Mouse (Mus musculus): ENCODE measurements around the gene Exog.

Exog gene

GRCm38 (mm10) chr9:119460410-119460809 is 15.7 kb downstream of the Exog start:
- DNase-seq = peak; percentile 29 to 45

DNA sequence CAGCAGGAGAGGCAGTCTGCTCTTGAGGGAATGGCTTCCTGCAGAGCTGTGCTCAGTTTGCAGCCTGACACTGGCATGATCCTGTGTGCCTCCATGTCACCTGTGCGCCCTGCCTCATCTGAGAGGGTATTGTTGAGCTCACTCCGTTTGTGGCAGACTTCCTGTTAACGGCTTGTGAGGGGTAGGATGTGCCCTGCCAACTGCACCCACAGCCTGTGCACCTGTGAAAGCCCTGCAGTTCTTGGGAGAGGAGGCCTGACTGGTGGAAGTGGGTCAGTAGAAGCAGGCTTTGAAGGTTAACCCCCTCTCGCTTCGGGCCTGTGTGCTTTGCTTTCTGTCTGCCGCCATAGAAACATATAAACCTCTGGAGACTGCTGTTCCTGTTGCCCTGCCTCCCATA is 20.3 kb downstream of the Exog start:
- DNase-seq = no peak

DNA sequence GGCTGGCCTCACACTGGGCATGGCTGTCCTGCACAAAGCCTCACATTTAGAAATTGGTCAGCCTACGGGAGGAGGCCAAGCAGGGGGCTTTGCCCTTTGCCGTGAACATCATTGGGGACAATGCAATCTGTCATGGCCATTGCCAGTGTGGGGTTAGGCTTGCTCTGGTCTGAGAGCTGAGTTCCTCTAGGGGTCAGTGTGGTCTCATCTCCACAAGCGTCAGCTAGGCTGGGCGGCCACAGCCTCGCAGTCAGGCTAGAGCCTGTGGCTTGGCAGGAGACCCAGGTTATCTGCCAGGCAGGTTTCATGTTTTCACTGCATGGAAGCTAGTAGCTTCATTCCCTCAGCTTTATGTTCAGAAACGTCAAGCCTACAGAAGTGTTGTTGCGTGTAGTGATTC is 20.9 kb downstream of the Exog start:
- DNase-seq = no peak

- no peak for DNase-seq
Observed at GRCm38 (mm10) chr9:119469691-119470353, 25.1 kb downstream of the Exog start.

- DNase-seq = no peak
Observed at GRCm38 (mm10) chr9:119472412-119472918, 27.7 kb downstream of the Exog start.

DNA sequence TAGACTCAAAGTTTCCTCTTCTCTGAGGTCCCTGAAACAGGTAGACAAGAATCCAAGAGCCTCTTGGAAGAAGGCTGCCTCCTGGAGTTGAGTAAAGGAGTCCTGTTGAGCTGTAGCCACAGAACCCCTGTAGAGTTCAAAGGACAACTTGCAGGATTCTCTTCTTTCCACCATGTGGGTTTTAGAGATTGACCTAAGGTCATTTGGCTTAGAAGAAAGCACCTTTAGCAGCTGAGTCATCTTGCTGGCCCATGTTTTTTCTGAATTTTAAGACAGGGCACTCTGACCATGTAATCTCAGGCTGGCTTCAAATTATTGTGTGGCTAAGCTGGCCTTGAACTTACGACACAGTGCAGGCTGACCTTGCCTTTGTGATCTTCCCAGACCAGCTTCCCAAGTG is 28.3 kb downstream of the Exog start:
- DNase-seq = no peak

GRCm38 (mm10) chr9:119473608-119474164 is 28.9 kb downstream of the Exog start:
- no peak for DNase-seq

GRCm38 (mm10) chr9:119474717-119475611 is 30.2 kb downstream of the Exog start:
- DNase-seq = no peak

GRCm38 (mm10) chr9:119477754-119478153 is 33.0 kb downstream of the Exog start:
- no peak for DNase-seq

DNA sequence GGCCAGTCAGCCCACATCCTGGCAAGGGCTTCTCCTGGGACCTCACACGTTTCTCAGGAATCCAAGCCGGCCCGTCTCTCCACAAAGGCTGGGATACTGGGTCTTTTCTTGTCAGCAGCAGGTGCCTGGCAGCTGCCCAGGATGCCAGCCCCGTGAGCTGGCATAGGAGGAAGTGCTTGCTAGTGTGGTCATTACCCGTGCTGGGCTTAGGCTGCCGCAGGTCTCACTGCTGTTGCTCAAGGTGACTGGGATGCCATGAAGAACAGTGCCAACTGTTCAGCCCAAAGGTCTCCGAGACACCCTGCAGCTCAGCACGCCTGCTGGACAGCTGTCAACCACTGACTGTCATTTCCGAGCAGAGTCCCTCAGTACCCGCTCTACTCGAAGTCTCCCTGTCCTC is 33.6 kb downstream of the Exog start:
- no peak for DNase-seq

GRCm38 (mm10) chr9:119479297-119479696 is 34.6 kb downstream of the Exog start:
- DNase-seq = no peak

GRCm38 (mm10) chr9:119481612-119482011 is 36.9 kb downstream of the Exog start:
- DNase-seq = no peak

- DNase-seq = no peak
Observed at GRCm38 (mm10) chr9:119483554-119484353, 39.0 kb downstream of the Exog start.

GRCm38 (mm10) chr9:119484420-119484819 is 39.7 kb downstream of the Exog start:
- no peak for DNase-seq

GRCm38 (mm10) chr9:119484868-119485267 is 40.1 kb downstream of the Exog start:
- DNase-seq = no peak

DNA sequence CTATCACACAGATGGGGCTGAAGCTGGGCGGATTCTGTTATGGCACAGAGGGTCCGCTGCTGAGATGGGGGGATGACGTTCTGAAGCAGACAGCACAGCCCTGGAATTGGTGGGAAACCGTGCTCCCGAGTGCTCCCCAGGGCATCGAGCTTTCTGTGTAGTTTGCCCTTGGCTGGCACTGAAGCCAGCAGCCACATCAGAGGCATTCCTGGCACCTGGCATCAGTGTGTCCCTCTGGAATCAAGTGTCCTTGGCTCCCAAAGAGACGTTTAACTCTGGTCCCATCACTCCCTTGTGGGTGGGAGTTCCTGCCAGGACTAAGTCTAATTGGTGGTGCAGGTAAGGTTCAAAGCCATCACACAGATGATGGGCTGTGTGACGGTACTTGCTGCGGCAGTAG is 51.6 kb downstream of the Exog start:
- no peak for DNase-seq

DNA sequence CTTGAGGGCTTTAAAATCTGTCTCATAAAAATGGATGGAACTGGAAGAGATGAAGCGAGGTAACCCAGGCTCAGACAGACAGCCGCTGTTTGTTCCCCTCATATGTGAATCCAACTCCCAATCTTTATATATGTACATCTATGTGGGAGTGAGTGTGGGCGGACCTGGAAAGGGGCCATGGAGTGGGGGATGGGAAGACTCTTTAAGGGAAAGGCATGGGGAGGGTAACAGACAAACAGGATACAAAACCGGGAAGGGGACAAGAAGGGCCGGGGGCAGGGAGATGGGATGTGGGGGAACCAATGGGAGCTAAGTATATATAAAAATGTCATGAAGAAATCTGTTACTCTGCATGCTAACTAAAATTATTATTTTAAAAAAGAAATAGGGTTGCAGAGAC is 52.2 kb downstream of the Exog start:
- no peak for DNase-seq

- DNase-seq = no peak
Observed at GRCm38 (mm10) chr9:119497546-119498246, 53.0 kb downstream of the Exog start.

DNA sequence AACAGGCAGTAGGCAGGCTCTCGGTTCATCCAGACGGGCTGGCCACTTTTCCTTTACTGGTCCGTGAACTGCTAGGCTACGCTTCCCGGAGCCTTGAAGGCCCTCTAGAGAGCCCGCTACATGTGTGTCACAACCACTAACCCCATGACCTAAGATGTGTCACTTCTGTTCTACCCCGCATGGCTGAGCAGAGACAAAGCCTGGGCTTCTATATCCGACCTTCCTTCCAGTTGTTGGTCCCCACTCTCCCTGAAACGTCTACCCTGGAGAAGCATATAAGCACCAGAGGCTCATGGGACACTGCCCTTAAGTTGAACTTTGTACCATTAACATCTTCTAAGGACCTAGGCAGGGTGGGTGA is 53.5 kb downstream of the Exog start:
- no peak for DNase-seq

- no peak for DNase-seq
Observed at GRCm38 (mm10) chr9:119498885-119499284, 54.1 kb downstream of the Exog start.

DNA sequence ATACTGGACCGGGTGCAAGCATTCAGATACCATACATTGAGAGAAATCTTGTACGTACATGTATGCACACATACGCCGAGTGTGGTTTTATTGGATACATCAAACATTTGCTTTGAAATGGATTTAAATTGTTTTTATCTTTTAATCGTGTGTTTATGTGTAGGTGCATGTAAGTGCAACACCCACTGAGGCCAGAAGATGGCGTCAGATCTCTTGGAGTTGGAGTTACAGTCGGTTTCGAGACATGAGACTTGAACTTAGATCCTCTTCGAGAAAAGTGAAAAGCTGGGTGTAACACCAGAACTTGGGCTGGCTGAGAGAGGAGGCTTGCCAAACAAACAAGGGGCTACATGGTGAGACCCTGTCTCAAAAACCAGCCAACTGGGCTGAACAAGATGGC is 58.9 kb downstream of the Exog start:
- DNase-seq = no peak

- no peak for DNase-seq
Observed at GRCm38 (mm10) chr9:119504981-119505658, 60.4 kb downstream of the Exog start.
